Mouse (Mus musculus) stomach, adult 2 months (tissue): Measurements from ENCODE around the gene Hsd3b2. TPM values are rescaled to one million over a fixed set of nuclear protein-coding genes. Genes with fewer than 3 reads are reported as not detected.

Experiments used
- polyA plus RNA-seq: library from polyadenylated mRNA; depleted of rRNA; stranded (reverse); fragments of >200 nt; gene quantifications from 2 replicates; pipeline ENCODE4 v1.2.3, GENCODE M21; 2012; rRNA removed

The Hsd3b2 gene
- not detected in 2 replicates for polyA plus RNA-seq

GRCm38 (mm10) chr3:98724376-98724775 is at the start of gene Hsd3b2:
TSS of gene Hsd3b2 (minus strand) at chr3:98724543.

Other genes with a start within 250 kb of the Hsd3b2 start
- not detected in 2 replicates for gene Hsd3b4, start 214.0 kb downstream of the Hsd3b2 start, polyA plus RNA-seq
- gene Gm10681, start 135.7 kb downstream of the Hsd3b2 start, polyA plus RNA-seq: not detected in 2 replicates
- gene Hsd3b5, start 94.3 kb downstream of the Hsd3b2 start, polyA plus RNA-seq: not detected in 2 replicates
- not detected in 2 replicates for gene Hsd3b3, start 38.6 kb upstream of the Hsd3b2 start, polyA plus RNA-seq
- not detected in 2 replicates for gene Hsd3b6, start 89.9 kb upstream of the Hsd3b2 start, polyA plus RNA-seq
- 0.18 and 0.77 TPM in 2 replicates for gene Hsd3b1, start 135.3 kb upstream of the Hsd3b2 start, polyA plus RNA-seq
- not detected in 2 replicates for gene Hao2, start 168.7 kb upstream of the Hsd3b2 start, polyA plus RNA-seq